Mouse (Mus musculus): ENCODE data around the gene Cbx5.

- TF ChIP-seq GATA1 (IDR thresholded peaks at IDR 0.05; ENCODE audit: low read length) (no peak), TAL1 (IDR thresholded peaks at IDR 0.05; ENCODE audit: low read length) (no peak)
Measured at GRCm38 (mm10) chr15:103279750-103280149, 40.1 kb upstream of the Cbx5 start.
